Mouse (Mus musculus) limb, embryonic 15.5 days (tissue): ENCODE measurements around the gene Ccdc85c. TPM values are rescaled to one million over a fixed set of nuclear protein-coding genes. Genes with fewer than 3 reads are reported as not detected.

ENCODE experiments used
- ATAC-seq: fragments of 200-750 bp; cut with Nextera tagmentation; 2 replicates; pipeline ENCODE4 v1.8.0; 2017; ENCODE audit warnings: low read depth, moderate TSS enrichment; ENCODE audit not compliant: insufficient number of reproducible peaks, low FRiP score, low TSS enrichment
- H3K27ac ChIP-seq: fragments of 300-500 bp; sonication (generic); 2 replicates; pipeline ENCODE4 v1.5.1; 2015; ENCODE audit warnings: moderate library complexity, mild to moderate bottlenecking, inconsistent platforms
- H3K27me3 ChIP-seq: fragments of 300-500 bp; sonication (generic); 2 replicates; pipeline ENCODE4 v1.6.1; 2015; ENCODE audit warnings: inconsistent platforms
- H3K36me3 ChIP-seq: fragments of 300-500 bp; sonication (generic); 2 replicates; pipeline ENCODE4 v1.6.1; 2015; ENCODE audit warnings: inconsistent platforms
- H3K4me1 ChIP-seq: fragments of 300-500 bp; sonication (generic); 2 replicates; pipeline ENCODE4 v1.6.1; 2015; ENCODE audit warnings: inconsistent platforms
- H3K4me2 ChIP-seq: fragments of 300-500 bp; sonication (generic); 2 replicates; pipeline ENCODE4 v1.6.1; 2015; ENCODE audit warnings: mild to moderate bottlenecking, inconsistent platforms
- H3K4me3 ChIP-seq: fragments of 300-500 bp; sonication (generic); 2 replicates; pipeline ENCODE4 v1.5.1; 2015; ENCODE audit warnings: mild to moderate bottlenecking, inconsistent platforms
- H3K9ac ChIP-seq: fragments of 300-500 bp; sonication (generic); 2 replicates; pipeline ENCODE4 v1.6.1; 2015; ENCODE audit warnings: inconsistent platforms
- H3K9me3 ChIP-seq: fragments of 300-500 bp; sonication (generic); 2 replicates; pipeline ENCODE4 v1.6.1; 2016; ENCODE audit warnings: inconsistent platforms
- WGBS: fragments of 180-500 bp; shearing (Covaris S2); methylation state at CpG from one replicate; pipeline ENCODE4 v1.1.7; 2015; 5-methylcytosine and 5-hydroxymethylcytosine counted together
- polyA plus RNA-seq: library from polyadenylated mRNA; unstranded; fragments of >200 nt; fragmentation: Nextera tagmentation; extraction: Ambion mirVana; gene quantifications from 2 replicates; pipeline ENCODE4 v1.2.1, GENCODE M21; 2015

Gene Ccdc85c
- polyA plus RNA-seq, 1 experiment from 2014 or later: 4.7 TPM

- no peak for ATAC-seq
- under 1% methylated on average over 32 of the region's 35 CpGs for WGBS
- Histone ChIP-seq H3K4me1 (peaks cover 76% of the 10 kb centered on the region), H3K4me3 (peak overlapping the region; percentile 79), H3K27ac (peak overlapping the region; percentile 71; the same call in 1 of the 2 replicates), H3K27me3 (no peaks in the 10 kb centered on the region; the same call in 1 of the 2 replicates), H3K9me3 (no peaks in the 10 kb centered on the region), H3K4me2 (peak overlapping the region; percentile 96), H3K36me3 (no peaks in the 10 kb centered on the region), H3K9ac (peak overlapping the region; percentile 59)
Observed at GRCm38 (mm10) chr12:108274313-108274595, 971 bp downstream of the Ccdc85c start.

GRCm38 (mm10) chr12:108273466-108274312, 1.5 kb downstream of the Ccdc85c start:
- H3K36me3 ChIP-seq: no peaks in the 10 kb centered on the region
- H3K27ac ChIP-seq: no peak overlapping the region
- peak overlapping the region; percentile 96 for H3K4me2 ChIP-seq
- 7% methylated on average over 21 of the region's 21 CpGs for WGBS
- H3K27me3 ChIP-seq: no peaks in the 10 kb centered on the region
- H3K9me3 ChIP-seq: no peaks in the 10 kb centered on the region
- H3K9ac ChIP-seq: peak overlapping the region; percentile 59
- H3K4me1 ChIP-seq: peaks cover 74% of the 10 kb centered on the region
- no peak for ATAC-seq
- peak overlapping the region; percentile 79 for H3K4me3 ChIP-seq

- H3K9me3 ChIP-seq: no peaks in the 10 kb centered on the region
- ATAC-seq: no peak
- 0 out of 2 replicates have a peak overlapping the region, but pooled peaks have one; percentile 79 for H3K4me3 ChIP-seq
- peak overlapping the region; percentile 96; the same call in 1 of the 2 replicates for H3K4me2 ChIP-seq
- H3K27me3 ChIP-seq: no peaks in the 10 kb centered on the region
- H3K36me3 ChIP-seq: no peaks in the 10 kb centered on the region
- no peak overlapping the region for H3K9ac ChIP-seq
- no peak overlapping the region for H3K27ac ChIP-seq
- peaks cover 61% of the 10 kb centered on the region for H3K4me1 ChIP-seq
- WGBS: 57% methylated on average over 7 of the region's 7 CpGs
Observed at GRCm38 (mm10) chr12:108272143-108272635, 3.0 kb downstream of the Ccdc85c start.

- no peak overlapping the region for H3K4me3 ChIP-seq
- 0 out of 2 replicates have a peak overlapping the region, but pooled peaks have one; percentile 96 for H3K4me2 ChIP-seq
- H3K27ac ChIP-seq: no peak overlapping the region
- no peaks in the 10 kb centered on the region for H3K27me3 ChIP-seq
- no peak for ATAC-seq
- H3K9me3 ChIP-seq: no peaks in the 10 kb centered on the region
- no peaks in the 10 kb centered on the region for H3K36me3 ChIP-seq
- 86% methylated on average over 16 of the region's 16 CpGs for WGBS
- no peak overlapping the region for H3K9ac ChIP-seq
- H3K4me1 ChIP-seq: peaks cover 57% of the 10 kb centered on the region
Observed at GRCm38 (mm10) chr12:108271351-108272142, 3.7 kb downstream of the Ccdc85c start.

GRCm38 (mm10) chr12:108270240-108270919, 4.8 kb downstream of the Ccdc85c start:
- no peak overlapping the region for H3K4me3 ChIP-seq
- no peak overlapping the region for H3K27ac ChIP-seq
- H3K9me3 ChIP-seq: no peaks in the 10 kb centered on the region
- H3K27me3 ChIP-seq: no peaks in the 10 kb centered on the region
- H3K9ac ChIP-seq: no peak overlapping the region
- no peak for ATAC-seq
- H3K4me2 ChIP-seq: no peak overlapping the region
- no peaks in the 10 kb centered on the region for H3K36me3 ChIP-seq
- H3K4me1 ChIP-seq: peaks cover 61% of the 10 kb centered on the region
- WGBS: 74% methylated on average over 13 of the region's 13 CpGs

GRCm38 (mm10) chr12:108269699-108270098, 5.5 kb downstream of the Ccdc85c start:
- Histone ChIP-seq H3K4me3 (no peak overlapping the region), H3K4me2 (no peak overlapping the region), H3K27me3 (no peaks in the 10 kb centered on the region), H3K4me1 (peaks cover 62% of the 10 kb centered on the region), H3K27ac (no peak overlapping the region), H3K9me3 (no peaks in the 10 kb centered on the region), H3K36me3 (no peaks in the 10 kb centered on the region), H3K9ac (no peak overlapping the region)
- WGBS: 70% methylated on average over 5 of the region's 5 CpGs
- no peak for ATAC-seq

GRCm38 (mm10) chr12:108268970-108269369, 6.3 kb downstream of the Ccdc85c start:
- WGBS: 84% methylated on average over 10 of the region's 10 CpGs

GRCm38 (mm10) chr12:108267653-108268052, 7.6 kb downstream of the Ccdc85c start:
- Histone ChIP-seq H3K9ac (no peak overlapping the region), H3K4me2 (no peak overlapping the region), H3K4me1 (peaks cover 59% of the 10 kb centered on the region), H3K27me3 (no peaks in the 10 kb centered on the region), H3K9me3 (no peaks in the 10 kb centered on the region), H3K4me3 (no peak overlapping the region), H3K36me3 (no peaks in the 10 kb centered on the region), H3K27ac (no peak overlapping the region)
- ATAC-seq: no peak
- WGBS: 80% methylated on average over 7 of the region's 7 CpGs

More at GRCm38 (mm10) chr12:108268970-108269369, 6.3 kb downstream of the Ccdc85c start:
- Histone ChIP-seq H3K36me3 (no peaks in the 10 kb centered on the region), H3K9me3 (no peaks in the 10 kb centered on the region), H3K27ac (no peak overlapping the region), H3K4me2 (no peak overlapping the region), H3K9ac (no peak overlapping the region), H3K4me3 (no peak overlapping the region), H3K4me1 (peaks cover 61% of the 10 kb centered on the region), H3K27me3 (no peaks in the 10 kb centered on the region)
- no peak for ATAC-seq

GRCm38 (mm10) chr12:108265831-108266619, 9.2 kb downstream of the Ccdc85c start:
- Histone ChIP-seq H3K27ac (no peak overlapping the region; the same call in 1 of the 2 replicates), H3K4me1 (peaks cover 45% of the 10 kb centered on the region), H3K9me3 (no peaks in the 10 kb centered on the region), H3K9ac (no peak overlapping the region), H3K4me3 (no peak overlapping the region), H3K4me2 (0 out of 2 replicates have a peak overlapping the region, but pooled peaks have one; percentile 21), H3K27me3 (no peaks in the 10 kb centered on the region), H3K36me3 (no peaks in the 10 kb centered on the region)
- WGBS: 33% methylated on average over 27 of the region's 27 CpGs
- no peak for ATAC-seq

- Histone ChIP-seq H3K9ac (no peak overlapping the region), H3K27ac (no peak overlapping the region)
Observed at GRCm38 (mm10) chr12:108264918-108265317, 10.3 kb downstream of the Ccdc85c start.

GRCm38 (mm10) chr12:108260950-108261349, 14.3 kb downstream of the Ccdc85c start:
- Histone ChIP-seq H3K27me3 (no peaks in the 10 kb centered on the region), H3K27ac (no peak overlapping the region), H3K4me1 (peaks cover 53% of the 10 kb centered on the region), H3K4me2 (no peak overlapping the region), H3K9me3 (no peaks in the 10 kb centered on the region), H3K4me3 (no peak overlapping the region), H3K36me3 (no peaks in the 10 kb centered on the region), H3K9ac (no peak overlapping the region)
- ATAC-seq: no peak
- WGBS: 89% methylated on average over 12 of the region's 12 CpGs

More at GRCm38 (mm10) chr12:108264918-108265317, 10.3 kb downstream of the Ccdc85c start:
- Histone ChIP-seq H3K4me1 (peaks cover 40% of the 10 kb centered on the region), H3K4me2 (no peak overlapping the region), H3K27me3 (no peaks in the 10 kb centered on the region), H3K4me3 (no peak overlapping the region), H3K36me3 (no peaks in the 10 kb centered on the region), H3K9me3 (no peaks in the 10 kb centered on the region)
- 80% methylated on average over 7 of the region's 7 CpGs for WGBS
- ATAC-seq: no peak
